Mouse (Mus musculus) NIH3T3 (cell line): Measurements from ENCODE around the gene Ppox.

ENCODE experiments used
- DNase-seq: peaks from one replicate; pipeline ENCODE4 v3.0.0-alpha.2; 2012; ENCODE audit warnings: low read depth

Gene Ppox

DNA sequence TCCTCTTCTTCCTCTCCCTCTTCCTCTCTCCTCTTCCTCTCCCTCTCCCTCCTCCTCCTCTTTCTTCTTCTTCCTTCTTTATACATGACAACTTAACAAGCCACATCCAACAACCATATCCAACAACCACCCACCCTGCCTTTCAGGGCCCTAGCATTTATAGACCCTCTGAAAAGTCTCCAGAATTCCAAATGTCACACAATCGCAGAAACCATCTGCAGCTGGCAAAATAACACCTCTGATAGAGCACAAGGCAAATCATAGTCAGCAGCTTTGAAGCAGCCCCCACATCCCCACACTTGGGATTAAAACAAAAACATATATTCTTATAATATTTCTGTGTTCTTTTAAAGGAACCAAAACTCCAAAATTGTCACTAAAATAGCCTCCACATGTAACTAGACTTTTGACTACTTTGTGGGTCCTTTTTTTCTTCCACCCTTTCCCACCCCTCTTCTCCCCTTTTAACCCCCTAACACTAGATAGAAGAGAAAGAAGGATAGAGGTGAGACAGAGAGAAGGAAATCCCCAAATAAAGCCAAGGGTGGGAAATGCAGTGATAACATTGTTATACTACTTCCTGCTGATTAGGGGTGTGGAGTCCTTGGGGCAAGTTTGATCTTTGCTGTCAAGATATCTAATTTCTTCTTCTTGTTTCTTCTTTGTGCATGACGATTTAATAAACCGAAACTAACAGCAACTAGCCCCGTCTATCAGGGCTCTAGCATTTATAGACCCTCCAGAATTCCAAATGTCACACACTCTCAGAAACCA lies 14.8 kb downstream of the Ppox start:
- DNase-seq = no peak

DNA sequence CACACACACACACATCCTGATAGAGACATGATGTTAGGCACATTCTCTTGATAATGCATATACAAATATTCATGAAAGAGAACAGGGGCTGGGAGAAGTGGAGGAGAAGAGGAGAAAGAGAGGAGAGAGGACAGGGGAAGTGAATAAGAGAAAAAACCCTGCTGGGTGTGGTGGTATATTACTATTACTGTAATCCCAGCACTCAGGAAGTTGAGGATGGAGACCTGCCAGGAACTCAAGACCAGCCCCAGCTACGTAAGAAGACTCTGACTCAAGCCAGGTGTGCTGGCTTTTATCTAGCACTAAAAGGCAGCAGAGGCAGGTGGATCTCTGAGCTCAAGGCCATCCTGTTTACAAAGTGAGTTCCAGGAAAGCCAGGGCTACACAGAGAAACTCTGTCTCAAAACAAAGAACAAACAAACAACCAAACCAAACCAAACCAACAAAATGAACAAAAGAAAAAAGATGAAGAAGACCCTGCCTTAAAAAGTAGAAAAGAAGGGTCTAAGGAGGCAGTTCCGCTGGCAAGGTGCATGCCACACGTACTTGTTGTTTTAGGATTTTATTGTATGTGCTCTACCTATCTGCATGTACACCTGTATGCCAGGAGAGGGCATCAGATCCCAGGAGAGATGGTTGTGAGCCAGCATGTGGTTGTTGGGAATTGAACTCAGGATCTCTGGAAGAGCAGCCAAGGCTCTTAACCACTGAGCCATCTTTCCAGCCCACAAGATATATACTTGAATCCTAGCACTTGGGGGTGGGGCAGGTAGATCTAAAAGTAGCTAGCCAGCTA lies 17.1 kb downstream of the Ppox start:
- peak; percentile 73 for DNase-seq

DNA sequence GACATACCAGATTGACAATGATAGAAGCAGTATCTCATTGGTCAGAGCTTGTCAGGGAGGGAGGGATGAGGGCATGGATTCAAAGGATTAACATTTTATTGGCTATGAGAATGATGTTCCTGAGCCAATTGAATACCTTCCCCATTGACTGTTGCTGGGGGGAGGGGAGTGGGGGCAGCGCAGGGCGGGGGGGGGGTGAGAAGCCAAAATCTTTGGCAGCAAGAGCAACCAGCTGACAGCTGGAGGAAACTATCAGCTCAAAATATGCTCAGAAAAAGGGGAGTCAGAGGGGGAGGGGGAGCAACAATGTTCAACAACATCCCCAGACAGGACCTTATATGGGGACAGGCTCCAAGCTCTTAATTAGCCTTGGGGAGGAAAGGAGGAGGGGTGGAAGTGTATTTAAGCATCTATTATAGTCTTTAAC lies 17.8 kb downstream of the Ppox start:
- peak; percentile 91 for DNase-seq

DNA sequence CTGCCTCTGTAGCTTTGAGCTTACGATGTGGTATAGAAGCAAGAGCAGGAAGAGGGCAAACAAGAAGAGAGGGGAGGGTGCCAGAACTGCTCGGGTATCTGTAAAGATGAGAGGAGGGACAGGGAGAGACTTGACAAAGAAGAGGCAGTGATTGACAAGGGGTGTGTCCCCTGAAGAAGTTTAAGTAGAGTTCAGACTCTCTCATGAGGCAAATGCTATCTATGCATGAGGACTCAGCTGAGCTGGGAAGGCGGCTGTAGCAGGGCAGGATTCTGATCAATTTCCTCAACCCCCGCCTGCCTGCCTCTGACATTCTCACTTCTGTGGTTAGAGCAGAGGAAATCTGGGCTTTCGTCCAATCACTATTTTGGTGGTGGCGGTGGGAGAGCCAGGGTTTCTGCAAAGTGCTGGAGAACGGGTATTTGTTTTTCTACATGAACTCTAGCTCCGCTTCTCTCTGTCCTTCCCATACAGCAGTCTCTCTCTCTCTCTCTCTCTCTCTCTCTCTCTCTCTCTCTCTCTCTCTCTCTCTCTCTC lies 18.3 kb downstream of the Ppox start:
- peak; percentile 95 for DNase-seq

DNA sequence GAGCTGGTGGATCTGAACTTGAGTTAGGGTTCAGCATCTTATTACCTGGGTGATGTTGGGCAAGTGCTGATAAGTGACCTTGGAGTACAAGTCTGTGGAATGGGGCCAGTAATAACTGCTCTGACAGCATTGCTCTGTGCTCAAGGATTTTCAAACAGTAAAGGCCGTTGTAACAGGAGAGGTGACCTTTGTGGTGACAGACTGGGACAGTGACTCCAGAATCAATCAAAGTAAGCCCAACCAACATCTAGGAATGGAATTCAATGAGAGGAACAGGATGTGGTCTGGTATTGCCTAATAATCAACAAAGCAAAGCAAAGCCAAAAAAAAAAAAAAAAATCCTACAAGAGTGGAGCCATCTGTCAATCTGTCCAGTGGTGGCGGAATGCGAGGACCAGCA lies 20.7 kb downstream of the Ppox start:
- DNase-seq = no peak

DNA sequence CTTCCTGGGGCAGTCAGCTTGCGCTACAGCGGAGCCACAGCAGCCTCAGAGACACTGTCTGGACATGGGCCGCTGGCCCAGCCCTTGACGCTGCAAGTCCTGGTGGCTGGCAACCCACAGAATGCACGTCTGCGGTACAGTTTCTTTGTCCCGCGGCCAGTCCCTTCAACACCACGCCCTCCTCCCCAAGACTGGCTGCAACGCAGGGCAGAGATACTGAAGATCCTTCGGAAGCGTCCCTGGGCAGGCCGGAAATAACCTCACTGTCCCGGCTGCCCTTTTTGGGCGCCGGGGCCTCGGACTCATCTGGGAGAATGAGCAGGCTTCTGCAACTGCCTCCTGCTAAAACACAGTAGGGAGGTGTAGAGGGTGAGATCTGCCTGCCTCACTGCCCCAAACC lies 22.1 kb downstream of the Ppox start:
- DNase-seq = no peak

DNA sequence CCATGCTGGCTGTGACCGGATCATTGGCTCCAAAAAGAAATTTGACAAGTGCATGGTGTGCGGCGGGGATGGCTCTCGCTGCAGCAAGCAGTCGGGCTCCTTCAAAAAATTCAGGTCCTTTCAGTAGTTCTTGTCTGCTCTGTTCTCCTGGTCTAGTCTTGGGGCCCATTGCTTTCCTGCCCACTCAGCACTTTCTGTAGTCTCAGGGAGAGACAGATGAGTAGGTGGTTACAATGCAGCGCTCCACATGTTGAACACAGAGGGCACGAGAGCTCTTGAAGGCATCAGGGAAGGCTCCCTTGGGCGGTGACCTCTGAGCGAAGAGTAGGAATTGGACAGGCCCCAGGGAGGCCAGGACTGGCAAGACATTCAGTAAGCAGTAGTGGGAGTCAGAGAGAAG lies 23.2 kb downstream of the Ppox start:
- no peak for DNase-seq

DNA sequence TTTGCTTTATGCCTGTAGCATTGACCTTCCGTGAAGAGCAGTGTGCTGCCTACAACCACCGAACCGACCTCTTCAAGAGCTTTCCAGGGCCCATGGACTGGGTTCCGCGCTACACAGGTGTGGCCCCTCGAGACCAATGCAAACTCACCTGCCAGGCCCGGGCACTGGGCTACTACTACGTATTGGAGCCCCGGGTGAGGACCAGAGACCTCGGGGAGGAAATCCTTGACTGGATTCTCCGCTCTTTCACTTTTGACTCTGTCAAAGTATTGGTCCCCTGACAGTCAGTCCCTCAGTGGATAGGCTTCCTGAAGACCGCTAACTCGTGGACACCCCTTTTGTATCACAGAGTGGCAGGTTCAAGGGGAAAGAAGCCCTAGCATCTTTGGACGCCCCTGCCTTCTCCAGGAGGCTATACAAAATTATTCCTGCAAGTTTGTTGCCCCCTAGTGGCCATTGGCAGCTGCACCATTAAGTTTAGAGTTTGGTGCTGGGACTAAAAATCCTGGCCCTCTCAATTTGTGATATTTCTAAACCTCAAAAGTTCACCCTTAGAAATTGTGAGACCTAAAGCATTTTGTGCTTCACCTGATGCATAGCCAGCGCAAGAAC lies 23.9 kb downstream of the Ppox start:
- DNase-seq = peak; percentile 91

DNA sequence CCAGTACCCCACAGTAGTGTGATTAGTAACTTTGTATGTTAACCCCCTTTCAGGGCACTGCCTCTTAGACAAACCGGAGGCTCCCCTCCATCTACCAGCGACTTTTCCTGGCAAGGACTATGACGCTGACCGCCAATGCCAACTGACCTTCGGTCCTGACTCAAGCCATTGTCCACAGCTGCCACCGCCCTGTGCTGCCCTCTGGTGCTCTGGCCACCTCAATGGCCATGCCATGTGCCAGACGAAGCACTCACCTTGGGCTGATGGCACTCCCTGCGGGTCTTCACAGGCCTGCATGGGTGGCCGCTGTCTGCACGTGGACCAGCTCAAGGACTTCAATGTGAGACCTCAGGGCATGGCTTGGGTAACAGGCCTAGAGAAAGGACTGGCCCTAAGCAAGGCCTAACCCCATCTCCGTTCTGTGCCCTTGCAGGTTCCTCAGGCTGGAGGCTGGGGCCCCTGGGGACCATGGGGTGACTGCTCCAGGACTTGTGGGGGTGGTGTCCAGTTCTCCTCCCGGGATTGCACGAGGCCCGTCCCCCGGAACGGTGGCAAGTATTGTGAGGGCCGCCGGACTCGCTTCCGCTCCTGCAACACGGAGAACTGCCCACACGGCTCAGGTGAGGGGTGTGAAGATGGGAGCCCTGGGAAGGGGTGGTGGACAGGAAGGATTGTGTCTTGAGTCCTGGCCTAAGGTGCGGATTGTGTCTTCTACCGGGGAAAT lies 24.7 kb downstream of the Ppox start:
- no peak for DNase-seq

DNA sequence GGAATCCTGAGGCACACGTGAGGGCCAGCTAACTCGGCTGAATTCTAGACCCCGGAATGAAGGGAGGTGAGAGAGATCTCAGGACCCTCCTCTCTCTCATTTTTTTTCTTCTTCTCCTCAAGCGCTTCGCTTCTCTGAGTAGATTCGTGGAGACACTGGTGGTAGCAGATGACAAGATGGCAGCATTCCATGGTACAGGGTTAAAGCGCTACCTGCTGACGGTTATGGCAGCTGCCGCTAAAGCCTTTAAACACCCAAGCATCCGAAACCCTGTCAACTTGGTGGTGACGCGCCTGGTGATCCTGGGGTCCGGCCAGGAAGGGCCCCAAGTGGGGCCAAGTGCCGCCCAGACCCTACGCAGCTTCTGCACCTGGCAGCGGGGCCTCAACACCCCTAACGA lies 28.6 kb downstream of the Ppox start:
- DNase-seq = no peak

DNA sequence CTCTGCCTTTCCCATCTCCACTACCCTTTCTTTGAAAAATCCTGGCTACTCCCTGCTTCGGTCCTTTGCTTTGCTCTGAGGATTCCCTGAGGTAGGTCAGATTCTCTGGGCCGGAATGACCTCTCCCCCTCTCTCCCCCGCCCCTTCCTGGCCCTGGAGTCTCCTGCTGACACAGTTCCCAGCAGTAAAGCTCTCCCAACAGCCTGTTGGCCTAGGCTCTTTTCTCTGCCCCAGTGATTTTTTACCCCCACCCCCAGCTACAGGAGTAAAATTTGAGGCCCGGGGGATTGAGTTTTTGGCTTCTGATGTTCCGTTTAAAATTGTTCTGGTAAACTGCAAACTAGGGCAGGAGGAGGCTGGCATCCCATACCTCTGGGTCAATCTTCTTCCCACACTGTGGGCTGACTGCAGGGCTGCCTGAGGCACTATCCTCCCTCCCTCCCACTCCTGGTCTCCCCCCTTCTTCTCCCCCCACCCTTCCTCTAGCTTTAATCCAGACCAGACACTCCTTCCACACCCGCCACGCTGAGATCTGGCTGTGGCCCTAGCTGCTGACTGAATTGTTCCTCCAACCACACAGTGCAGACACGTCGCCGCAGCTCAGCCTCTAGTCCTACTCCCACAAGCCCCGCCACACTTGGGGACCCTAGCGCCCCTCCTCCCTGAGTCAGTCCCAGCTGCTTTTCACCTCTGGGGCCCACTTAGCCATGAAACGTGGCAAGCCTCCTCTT lies 29.2 kb downstream of the Ppox start:
- peak; percentile 80 for DNase-seq

DNA sequence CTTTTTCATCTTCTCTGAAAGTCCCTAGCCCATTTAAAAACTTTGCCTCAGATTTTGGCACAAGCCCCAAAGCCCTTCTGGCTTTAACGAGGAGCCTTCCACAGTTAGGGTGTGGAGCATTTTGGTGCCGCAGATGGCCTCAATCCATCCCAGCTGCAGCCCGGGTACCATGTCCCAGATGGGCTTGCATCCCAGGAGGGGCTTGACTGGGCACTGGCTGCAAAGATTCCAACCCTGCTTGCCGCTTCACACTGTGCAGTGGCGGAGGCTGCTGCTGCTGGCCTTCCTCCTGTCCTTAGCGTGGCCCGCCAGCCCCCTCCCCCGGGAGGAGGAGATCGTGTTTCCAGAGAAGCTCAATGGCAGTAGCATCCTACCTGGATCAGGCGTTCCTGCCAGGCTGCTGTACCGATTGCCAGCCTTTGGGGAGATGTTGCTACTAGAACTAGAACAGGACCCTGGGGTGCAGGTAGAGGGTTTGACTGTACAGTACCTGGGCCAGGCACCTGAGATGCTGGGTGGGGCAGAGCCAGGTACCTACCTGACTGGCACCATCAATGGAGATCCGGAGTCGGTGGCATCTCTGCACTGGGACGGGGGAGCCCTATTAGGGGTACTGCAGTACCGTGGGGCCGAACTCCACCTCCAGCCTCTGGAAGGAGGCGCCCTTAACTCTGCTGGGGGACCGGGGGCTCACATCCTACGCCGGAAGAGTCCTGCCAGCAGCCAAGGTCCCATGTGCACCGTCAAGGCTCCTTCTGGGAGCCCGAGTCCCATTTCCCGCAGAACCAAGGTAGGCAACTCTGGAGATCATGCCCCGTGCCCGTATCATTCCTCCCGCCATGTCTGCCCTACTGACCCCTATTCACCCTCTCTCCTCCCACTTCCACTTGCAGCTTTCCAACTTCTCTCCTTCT lies 30.0 kb downstream of the Ppox start, which contains the start of gene Ndufs2:
Gene Ndufs2, minus strand, starts transcription at position 709 of the 914 bp plus-strand sequence.
- DNase-seq = peak; percentile 70

DNA sequence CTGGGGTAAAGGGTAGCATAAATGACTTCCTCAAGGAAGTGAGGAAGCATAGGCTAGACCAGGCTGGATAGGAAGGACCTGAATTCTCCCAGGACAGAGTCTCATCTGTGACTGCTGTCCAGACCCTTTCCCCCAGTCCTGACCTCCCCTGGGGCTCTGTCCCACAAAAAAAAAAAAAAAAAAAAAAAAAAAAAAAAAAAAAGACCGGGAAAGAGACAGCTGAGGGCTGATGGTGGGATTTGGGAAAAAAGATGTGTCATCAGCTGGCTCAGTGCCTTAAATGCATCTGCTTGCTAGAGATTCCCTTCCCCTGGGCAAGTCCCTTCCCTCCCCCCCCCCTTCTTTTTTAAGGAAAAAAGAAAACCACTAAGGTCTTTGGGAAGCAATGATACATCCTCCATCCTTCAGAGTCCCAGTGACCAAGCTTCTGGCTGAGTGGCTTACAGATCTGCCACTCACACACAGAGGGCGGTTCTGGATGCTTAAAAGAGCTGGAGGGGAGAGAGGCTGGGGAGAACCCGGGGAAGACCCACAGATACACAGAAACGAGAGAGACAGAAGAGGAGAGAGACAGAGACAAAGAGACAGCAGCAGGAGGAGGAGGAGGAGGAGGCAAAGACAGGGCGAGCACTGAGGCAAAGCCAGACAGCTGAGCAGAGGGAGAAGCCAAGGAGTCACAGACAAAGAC lies 30.9 kb downstream of the Ppox start, which contains the start of gene Adamts4:
Gene Adamts4, plus strand, starts transcription at position 509 of the 688 bp plus-strand sequence.
- DNase-seq = peak; percentile 89

DNA sequence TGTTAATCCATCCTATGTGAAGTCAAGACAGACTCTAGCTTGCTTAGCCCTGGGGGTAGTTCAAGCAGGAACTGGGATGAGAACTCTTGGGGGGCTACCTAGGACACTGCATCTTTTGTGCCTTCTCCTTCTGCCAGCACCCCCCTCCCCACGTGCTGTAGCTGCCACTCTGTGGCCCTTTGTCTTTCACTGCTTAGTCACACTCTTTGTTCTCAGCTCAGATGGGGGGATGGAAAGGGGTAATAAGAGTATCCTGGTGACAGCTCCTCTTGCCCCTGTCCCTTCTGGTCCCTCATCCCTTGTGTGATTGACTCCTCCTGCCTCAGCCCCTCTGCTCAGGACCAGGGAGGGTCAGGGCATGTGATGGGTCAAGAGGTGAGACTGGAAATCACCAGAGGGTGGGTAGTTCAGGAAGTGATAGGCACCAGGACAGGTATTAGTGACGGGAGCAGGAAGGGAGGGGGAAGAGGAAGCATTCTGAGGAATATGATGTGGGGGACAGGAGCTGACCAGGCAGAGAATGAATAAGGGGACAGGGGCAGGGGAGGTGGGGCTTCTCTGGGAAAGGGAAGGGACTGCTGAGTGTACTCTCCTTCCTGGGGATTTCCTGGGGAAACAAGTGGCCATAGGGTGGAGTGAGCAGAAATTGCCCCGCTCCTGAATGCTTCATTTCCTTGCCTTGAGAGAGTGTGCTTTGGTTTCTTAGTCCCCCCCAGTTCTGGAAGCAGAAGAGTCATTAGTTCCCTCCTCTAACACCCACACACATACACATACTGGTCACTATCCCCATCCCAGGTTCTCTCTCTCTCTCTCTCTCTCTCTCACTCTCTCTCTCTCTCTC lies 32.4 kb downstream of the Ppox start:
- DNase-seq = no peak

DNA sequence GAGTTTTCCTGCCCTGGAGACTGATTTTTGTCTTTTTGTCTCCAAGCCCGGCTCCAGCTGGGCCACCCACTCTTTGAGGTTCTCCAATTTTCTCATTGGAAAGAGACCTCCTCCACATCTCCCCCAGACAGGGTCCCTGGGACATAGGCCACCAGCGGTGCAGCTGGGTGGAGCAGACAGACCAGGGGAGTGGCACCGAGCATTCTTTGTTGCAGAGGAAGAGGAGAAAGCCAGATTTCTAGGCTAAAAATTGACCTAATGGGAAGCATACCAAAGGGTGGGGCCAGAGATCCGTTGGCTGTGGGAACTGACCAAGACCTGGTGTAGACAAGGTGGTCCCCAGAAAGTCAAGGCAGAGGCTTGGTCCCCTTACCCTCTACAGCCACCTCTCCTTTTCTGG lies 33.1 kb downstream of the Ppox start:
- DNase-seq = no peak

DNA sequence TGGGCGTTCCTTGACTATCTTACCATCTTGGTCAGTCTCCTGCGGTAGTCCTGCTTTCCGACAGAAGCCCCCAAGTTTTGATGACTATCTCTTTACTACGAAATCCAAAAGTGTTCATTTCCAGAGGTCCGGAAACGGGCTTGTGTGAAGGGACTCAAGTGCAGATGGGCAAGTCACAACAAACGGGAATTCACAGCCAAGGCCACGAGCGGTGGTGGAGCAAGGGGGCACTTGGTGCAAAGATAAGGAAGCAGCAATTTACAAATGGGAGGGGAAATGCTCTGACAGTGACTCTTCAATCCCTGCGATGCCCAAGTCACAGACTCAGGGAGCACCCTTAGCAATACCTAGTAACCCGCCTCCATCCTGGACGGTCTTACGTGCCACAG lies 33.5 kb downstream of the Ppox start:
- DNase-seq = no peak

DNA sequence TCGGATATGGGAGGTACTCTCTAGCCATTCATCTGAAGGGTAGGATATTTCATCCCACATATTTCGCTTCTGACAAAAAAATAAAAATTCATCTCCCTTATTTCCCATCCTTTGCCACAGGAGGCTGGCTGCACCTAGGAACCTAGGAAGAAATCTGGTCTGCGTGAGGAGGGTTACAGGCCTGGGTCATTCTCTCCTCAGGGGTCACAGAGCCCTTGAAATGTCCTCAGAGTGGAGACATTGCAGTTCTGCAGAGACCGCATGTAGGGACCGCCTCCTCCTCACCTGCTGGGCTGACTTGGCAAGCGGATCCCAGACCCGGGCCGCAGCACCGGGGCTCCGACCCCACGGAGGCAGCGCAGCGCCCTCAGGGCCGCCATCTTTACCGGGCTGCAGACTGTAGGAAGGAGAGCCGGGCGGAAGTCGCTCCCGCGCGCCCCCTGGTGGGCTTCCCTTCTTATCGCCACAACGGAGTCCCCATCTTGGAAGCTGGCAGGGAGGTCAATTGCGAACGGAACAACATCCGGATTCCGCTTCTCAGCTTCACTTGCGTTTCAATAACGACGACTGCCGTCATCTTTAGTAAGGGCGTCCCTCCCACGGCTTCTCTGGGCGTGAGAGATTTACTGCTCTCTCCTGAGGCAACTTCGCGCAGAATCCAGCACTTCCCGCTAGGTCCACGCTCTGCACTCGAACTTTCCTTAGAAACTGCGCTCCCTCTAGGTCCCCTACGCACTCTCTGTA lies 34.1 kb downstream of the Ppox start:
- DNase-seq = peak; percentile 99

DNA sequence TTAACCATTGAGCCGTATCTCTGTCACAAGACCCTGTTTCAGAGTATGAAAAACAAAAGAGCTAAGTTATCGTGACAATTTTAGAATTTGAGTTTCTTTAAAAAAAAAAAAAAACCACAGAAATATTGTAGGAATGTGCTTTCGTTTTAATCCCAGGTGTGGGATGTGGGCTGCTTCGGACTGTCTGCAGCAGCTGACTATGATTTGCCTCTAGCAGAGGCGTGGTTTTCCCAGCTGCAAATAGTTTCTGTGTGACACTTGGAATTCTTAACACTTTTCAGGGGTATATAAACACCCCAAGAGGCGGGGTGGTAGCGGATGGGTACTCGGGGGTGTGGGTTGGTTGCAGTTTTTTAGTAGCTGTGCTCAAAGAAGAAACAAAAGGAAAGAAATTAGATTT lies 35.6 kb downstream of the Ppox start:
- DNase-seq = peak; percentile 41
